Mouse (Mus musculus) liver, embryonic 14.5 days (tissue): ENCODE measurements around the gene Gm11567. TPM values are rescaled to one million over a fixed set of nuclear protein-coding genes. Genes with fewer than 3 reads are reported as not detected.

ENCODE experiments used
- ATAC-seq: fragments of 200-750 bp; cut with Nextera tagmentation; 2 replicates; pipeline ENCODE4 v1.8.0; 2017; ENCODE audit warnings: moderate number of reproducible peaks, mild to moderate bottlenecking, moderate library complexity; ENCODE audit not compliant: insufficient read depth
- DNase-seq, 3 experiments: peaks; one replicate each; pipeline ENCODE4 v3.0.0-alpha.2; 2012 to 2013; ENCODE audit warnings: low read depth in 3 of 3, low spot score in 3 of 3
- H3K27ac ChIP-seq: fragments of 300-500 bp; sonication (generic); 2 replicates; pipeline ENCODE4 v1.5.1; 2014; ENCODE audit warnings: moderate library complexity, mild to moderate bottlenecking, control low read depth, inconsistent platforms
- H3K27me3 ChIP-seq: fragments of 300-500 bp; sonication (generic); 2 replicates; pipeline ENCODE4 v1.6.1; 2014; ENCODE audit warnings: mild to moderate bottlenecking, low read length, moderate library complexity; ENCODE audit not compliant: control insufficient read depth, insufficient read depth
- H3K36me3 ChIP-seq: fragments of 300-500 bp; sonication (generic); replicated peaks from 2 replicates; pipeline ENCODE4 v1.6.1; 2014; ENCODE audit warnings: low read depth; ENCODE audit not compliant: control insufficient read depth, insufficient read depth
- H3K4me1 ChIP-seq, 2 experiments: fragments of 200-500 bp in 1 of 2; fragments of 300-500 bp in 1 of 2; sonication (generic) in 1 of 2; replicated peaks; 2 replicates each; pipeline ENCODE4 v1.6.1; 2012 to 2014; ENCODE audit warnings: antibody characterized with exemption in 1 of 2, inconsistent platforms in 1 of 2, low read length in 1 of 2; ENCODE audit not compliant: control insufficient read depth in 2 of 2, insufficient read depth in 2 of 2
- H3K4me2 ChIP-seq: fragments of 300-500 bp; sonication (generic); 2 replicates; pipeline ENCODE4 v1.6.1; 2014; ENCODE audit warnings: low read depth, mild to moderate bottlenecking, control low read depth, moderate library complexity
- H3K4me3 ChIP-seq, 2 experiments: fragments of 200-500 bp in 1 of 2; fragments of 300-500 bp in 1 of 2; sonication (generic) in 1 of 2; 2 replicates each; pipeline ENCODE4 v1.5.1; 2012 to 2014; ENCODE audit warnings: low read depth in 2 of 2, low read length in 2 of 2, mild to moderate bottlenecking in 2 of 2, control low read depth in 1 of 2, inconsistent platforms in 1 of 2, moderate library complexity in 1 of 2; ENCODE audit not compliant: insufficient read depth in 1 of 2
- H3K9ac ChIP-seq: fragments of 300-500 bp; sonication (generic); replicated peaks from 2 replicates; pipeline ENCODE4 v1.6.1; 2014; ENCODE audit warnings: mild to moderate bottlenecking, control low read depth, moderate library complexity
- H3K9me3 ChIP-seq: fragments of 300-500 bp; sonication (generic); 2 replicates; pipeline ENCODE4 v1.6.1; 2016; ENCODE audit warnings: low read length, mixed read lengths; ENCODE audit not compliant: control insufficient read depth
- CTCF ChIP-seq: IDR thresholded peaks from 2 replicates; pipeline ENCODE4 v1.5.1; 2016; ENCODE audit warnings: antibody characterized with exemption, low read depth, control low read depth
- EP300 ChIP-seq: IDR thresholded peaks from 2 replicates; pipeline ENCODE4 v1.6.1; 2016; ENCODE audit warnings: antibody characterized with exemption, low read depth
- WGBS: fragments of 180-500 bp; shearing (Covaris S2); extraction: QIAGEN DNeasy Blood & Tissue Kit; methylation state at CpG from one replicate; pipeline ENCODE4 v1.1.7; 2014; ENCODE audit not compliant: insufficient replicate concordance; 5-methylcytosine and 5-hydroxymethylcytosine counted together
- polyA plus RNA-seq, 2 experiments: library from polyadenylated mRNA; depleted of rRNA in 1 of 2; stranded (reverse) in 1 of 2; unstranded in 1 of 2; fragments of >200 nt; fragmentation: Nextera tagmentation in 1 of 2; extraction: Ambion mirVana in 1 of 2; gene quantifications; 2 replicates each; pipeline versions ENCODE4 v1.2.1 to v1.2.3; 2012 to 2014

Gm11567 gene
- polyA plus RNA-seq, 2 experiments: not detected

- DNase-seq: no peak
- no peak for ATAC-seq
- Histone ChIP-seq H3K36me3 (no peaks in the 10 kb centered on the region), H3K4me1 (no peaks in the 10 kb centered on the region), H3K4me3 (no peak within 1 kb of the TSS), H3K27ac (no peak within 1 kb of the TSS), H3K9me3 (no peaks in the 10 kb centered on the region), H3K4me2 (no peak within 1 kb of the TSS), H3K27me3 (no peaks in the 10 kb centered on the region), H3K9ac (no peak within 1 kb of the TSS)
- TF ChIP-seq CTCF (no peak), EP300 (no peak)
- 58% methylated on average over 3 of the region's 3 CpGs for WGBS
These were observed 35.5 kb downstream of the Gm11567 start, which contains the start of gene Gm11565 for GRCm38 (mm10) chr11:99914451-99914850. Gene Gm11565 (plus strand): TSS chr11:99914751.

Other genes with a start within 250 kb of the Gm11567 start
Only the 30 nearest of the 35 such genes appear.
- not detected in 2 replicates for gene Gm11563, start 220.2 kb upstream of the Gm11567 start, polyA plus RNA-seq (2012; rRNA removed)
- not detected in 2 replicates for gene Gm11563, start 220.2 kb upstream of the Gm11567 start, polyA plus RNA-seq (2014; fragmentation: Nextera tagmentation; extraction: Ambion mirVana)
- gene Krtap4-6, start 213.2 kb upstream of the Gm11567 start, polyA plus RNA-seq (2012; rRNA removed): not detected in 2 replicates
- gene Krtap4-6, start 213.2 kb upstream of the Gm11567 start, polyA plus RNA-seq (2014; fragmentation: Nextera tagmentation; extraction: Ambion mirVana): not detected in 2 replicates
- gene Gm14190, start 188.4 kb upstream of the Gm11567 start, polyA plus RNA-seq (2012; rRNA removed): not detected in 2 replicates
- not detected in 2 replicates for gene Gm14190, start 188.4 kb upstream of the Gm11567 start, polyA plus RNA-seq (2014; fragmentation: Nextera tagmentation; extraction: Ambion mirVana)
- gene Gm14180, start 144.9 kb upstream of the Gm11567 start, polyA plus RNA-seq (2012; rRNA removed): not detected in 2 replicates
- not detected in 2 replicates for gene Gm14180, start 144.9 kb upstream of the Gm11567 start, polyA plus RNA-seq (2014; fragmentation: Nextera tagmentation; extraction: Ambion mirVana)
- not detected in 2 replicates for gene Gm11595, start 106.3 kb upstream of the Gm11567 start, polyA plus RNA-seq (2012; rRNA removed)
- not detected in 2 replicates for gene Gm11595, start 106.3 kb upstream of the Gm11567 start, polyA plus RNA-seq (2014; fragmentation: Nextera tagmentation; extraction: Ambion mirVana)
- not detected in 2 replicates for gene Krtap4-8, start 98.5 kb upstream of the Gm11567 start, polyA plus RNA-seq (2012; rRNA removed)
- gene Krtap4-8, start 98.5 kb upstream of the Gm11567 start, polyA plus RNA-seq (2014; fragmentation: Nextera tagmentation; extraction: Ambion mirVana): not detected in 2 replicates
- gene Krtap4-9, start 94.0 kb upstream of the Gm11567 start, polyA plus RNA-seq (2012; rRNA removed): not detected in 2 replicates
- not detected in 2 replicates for gene Krtap4-9, start 94.0 kb upstream of the Gm11567 start, polyA plus RNA-seq (2014; fragmentation: Nextera tagmentation; extraction: Ambion mirVana)
- not detected in 2 replicates for gene Gm11596, start 85.7 kb upstream of the Gm11567 start, polyA plus RNA-seq (2012; rRNA removed)
- not detected in 2 replicates for gene Gm11596, start 85.7 kb upstream of the Gm11567 start, polyA plus RNA-seq (2014; fragmentation: Nextera tagmentation; extraction: Ambion mirVana)
- not detected in 2 replicates for gene Gm11569, start 80.3 kb upstream of the Gm11567 start, polyA plus RNA-seq (2012; rRNA removed)
- gene Gm11569, start 80.3 kb upstream of the Gm11567 start, polyA plus RNA-seq (2014; fragmentation: Nextera tagmentation; extraction: Ambion mirVana): not detected in 2 replicates
- not detected in 2 replicates for gene Gm11554, start 74.7 kb upstream of the Gm11567 start, polyA plus RNA-seq (2012; rRNA removed)
- gene Gm11554, start 74.7 kb upstream of the Gm11567 start, polyA plus RNA-seq (2014; fragmentation: Nextera tagmentation; extraction: Ambion mirVana): not detected in 2 replicates
- not detected in 2 replicates for gene Krtap4-13, start 69.3 kb upstream of the Gm11567 start, polyA plus RNA-seq (2012; rRNA removed)
- not detected in 2 replicates for gene Krtap4-13, start 69.3 kb upstream of the Gm11567 start, polyA plus RNA-seq (2014; fragmentation: Nextera tagmentation; extraction: Ambion mirVana)
- not detected in 2 replicates for gene Gm11564, start 63.5 kb upstream of the Gm11567 start, polyA plus RNA-seq (2012; rRNA removed)
- gene Gm11564, start 63.5 kb upstream of the Gm11567 start, polyA plus RNA-seq (2014; fragmentation: Nextera tagmentation; extraction: Ambion mirVana): not detected in 2 replicates
- gene 2300003K06Rik, start 41.1 kb upstream of the Gm11567 start, polyA plus RNA-seq (2012; rRNA removed): not detected in 2 replicates
- not detected in 2 replicates for gene 2300003K06Rik, start 41.1 kb upstream of the Gm11567 start, polyA plus RNA-seq (2014; fragmentation: Nextera tagmentation; extraction: Ambion mirVana)
- gene Krtap4-16, start 27.6 kb upstream of the Gm11567 start, polyA plus RNA-seq (2012; rRNA removed): 0.11 TPM in 1 of 2 replicates, not detected in the other
- not detected in 2 replicates for gene Krtap4-16, start 27.6 kb upstream of the Gm11567 start, polyA plus RNA-seq (2014; fragmentation: Nextera tagmentation; extraction: Ambion mirVana)
- gene Gm11568, start 21.3 kb upstream of the Gm11567 start, polyA plus RNA-seq (2012; rRNA removed): not detected in 2 replicates
- gene Gm11568, start 21.3 kb upstream of the Gm11567 start, polyA plus RNA-seq (2014; fragmentation: Nextera tagmentation; extraction: Ambion mirVana): not detected in 2 replicates
- gene Gm11559, start 14.7 kb upstream of the Gm11567 start, polyA plus RNA-seq (2012; rRNA removed): not detected in 2 replicates
- not detected in 2 replicates for gene Gm11559, start 14.7 kb upstream of the Gm11567 start, polyA plus RNA-seq (2014; fragmentation: Nextera tagmentation; extraction: Ambion mirVana)
- not detected in 2 replicates for gene Krtap9-1, start 5.8 kb upstream of the Gm11567 start, polyA plus RNA-seq (2012; rRNA removed)
- not detected in 2 replicates for gene Krtap9-1, start 5.8 kb upstream of the Gm11567 start, polyA plus RNA-seq (2014; fragmentation: Nextera tagmentation; extraction: Ambion mirVana)
- not detected in 2 replicates for gene Krtap31-1, start 28.7 kb downstream of the Gm11567 start, polyA plus RNA-seq (2012; rRNA removed)
- gene Krtap31-1, start 28.7 kb downstream of the Gm11567 start, polyA plus RNA-seq (2014; fragmentation: Nextera tagmentation; extraction: Ambion mirVana): not detected in 2 replicates
- gene Gm11565, start 35.6 kb downstream of the Gm11567 start, polyA plus RNA-seq (2012; rRNA removed): not detected in 2 replicates
- not detected in 2 replicates for gene Gm11565, start 35.6 kb downstream of the Gm11567 start, polyA plus RNA-seq (2014; fragmentation: Nextera tagmentation; extraction: Ambion mirVana)
- gene Krtap31-2, start 57.1 kb downstream of the Gm11567 start, polyA plus RNA-seq (2012; rRNA removed): not detected in 2 replicates
- not detected in 2 replicates for gene Krtap31-2, start 57.1 kb downstream of the Gm11567 start, polyA plus RNA-seq (2014; fragmentation: Nextera tagmentation; extraction: Ambion mirVana)
- gene Krtap9-5, start 69.3 kb downstream of the Gm11567 start, polyA plus RNA-seq (2012; rRNA removed): not detected in 2 replicates
- gene Krtap9-5, start 69.3 kb downstream of the Gm11567 start, polyA plus RNA-seq (2014; fragmentation: Nextera tagmentation; extraction: Ambion mirVana): not detected in 2 replicates
- gene Krtap29-1, start 99.9 kb downstream of the Gm11567 start, polyA plus RNA-seq (2012; rRNA removed): not detected in 2 replicates
- not detected in 2 replicates for gene Krtap29-1, start 99.9 kb downstream of the Gm11567 start, polyA plus RNA-seq (2014; fragmentation: Nextera tagmentation; extraction: Ambion mirVana)
- gene Krtap16-1, start 107.4 kb downstream of the Gm11567 start, polyA plus RNA-seq (2012; rRNA removed): not detected in 2 replicates
- gene Krtap16-1, start 107.4 kb downstream of the Gm11567 start, polyA plus RNA-seq (2014; fragmentation: Nextera tagmentation; extraction: Ambion mirVana): not detected in 2 replicates
- not detected in 2 replicates for gene Krtap17-1, start 114.8 kb downstream of the Gm11567 start, polyA plus RNA-seq (2012; rRNA removed)
- gene Krtap17-1, start 114.8 kb downstream of the Gm11567 start, polyA plus RNA-seq (2014; fragmentation: Nextera tagmentation; extraction: Ambion mirVana): not detected in 2 replicates
- gene Krt33a, start 137.0 kb downstream of the Gm11567 start, polyA plus RNA-seq (2012; rRNA removed): not detected in 2 replicates
- not detected in 2 replicates for gene Krt33a, start 137.0 kb downstream of the Gm11567 start, polyA plus RNA-seq (2014; fragmentation: Nextera tagmentation; extraction: Ambion mirVana)
- gene Krt33b, start 150.7 kb downstream of the Gm11567 start, polyA plus RNA-seq (2012; rRNA removed): not detected in 2 replicates
- gene Krt33b, start 150.7 kb downstream of the Gm11567 start, polyA plus RNA-seq (2014; fragmentation: Nextera tagmentation; extraction: Ambion mirVana): not detected in 2 replicates
- not detected in 2 replicates for gene Krt34, start 162.4 kb downstream of the Gm11567 start, polyA plus RNA-seq (2012; rRNA removed)
- not detected in 2 replicates for gene Krt34, start 162.4 kb downstream of the Gm11567 start, polyA plus RNA-seq (2014; fragmentation: Nextera tagmentation; extraction: Ambion mirVana)
- gene Krt31, start 171.4 kb downstream of the Gm11567 start, polyA plus RNA-seq (2012; rRNA removed): not detected in 2 replicates
- not detected in 2 replicates for gene Krt31, start 171.4 kb downstream of the Gm11567 start, polyA plus RNA-seq (2014; fragmentation: Nextera tagmentation; extraction: Ambion mirVana)
- gene Krt32, start 209.0 kb downstream of the Gm11567 start, polyA plus RNA-seq (2012; rRNA removed): not detected in 2 replicates
- not detected in 2 replicates for gene Krt32, start 209.0 kb downstream of the Gm11567 start, polyA plus RNA-seq (2014; fragmentation: Nextera tagmentation; extraction: Ambion mirVana)
- gene Krt35, start 217.1 kb downstream of the Gm11567 start, polyA plus RNA-seq (2012; rRNA removed): not detected in 2 replicates
- not detected in 2 replicates for gene Krt35, start 217.1 kb downstream of the Gm11567 start, polyA plus RNA-seq (2014; fragmentation: Nextera tagmentation; extraction: Ambion mirVana)